Mouse (Mus musculus): Measurements from ENCODE around the gene Sh3rf3. TPM values are rescaled to one million over a fixed set of nuclear protein-coding genes. Genes with fewer than 3 reads are reported as not detected.

Sh3rf3 gene
- polyA plus RNA-seq, 1 experiment, result 1.5 TPM

DNA sequence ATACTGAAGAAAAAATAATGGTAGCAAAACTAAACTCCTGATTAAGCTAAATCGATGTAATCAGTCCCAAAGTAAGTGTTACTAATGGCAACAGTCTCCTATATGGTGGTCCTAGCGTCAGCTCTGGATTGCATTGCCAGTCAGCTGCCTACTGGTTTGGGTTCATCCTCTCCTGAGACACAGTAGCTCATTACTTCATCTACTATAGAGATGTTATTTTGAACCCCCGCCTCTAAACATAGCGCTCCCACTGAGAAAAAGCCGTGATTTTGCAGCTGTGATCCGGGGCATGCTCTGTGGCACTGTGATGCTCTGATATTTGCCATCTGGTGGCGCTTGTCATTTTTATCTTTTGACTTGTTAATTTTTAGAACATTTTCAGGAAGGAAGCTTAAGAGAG lies 198.3 kb downstream of the Sh3rf3 start:
- Histone ChIP-seq H3K36me3 (ENCODE audit: control insufficient read depth, insufficient read depth, low read length) (no peaks in the 10 kb centered on the region), H3K27me3 (ENCODE audit: control insufficient read depth, insufficient read depth, low read length) (no peaks in the 10 kb centered on the region), H3K27ac (ENCODE audit: insufficient read depth, low read length) (no peak overlapping the region), H3K4me3 (ENCODE audit: extremely low read depth, insufficient read depth, insufficient read length) (no peak overlapping the region), H3K4me1 (ENCODE audit: control insufficient read depth, insufficient read depth, insufficient read length) (no peaks in the 10 kb centered on the region)
- no peak for TF ChIP-seq POLR2A (IDR thresholded peaks at IDR 0.05; ENCODE audit: low read depth, low read length)
- TF ChIP-seq CTCF (IDR thresholded peaks at IDR 0.05; ENCODE audit: extremely low read depth, insufficient read depth, insufficient read length, insufficient replicate concordance), result no peak
- DNase-seq (ENCODE audit: low read depth in 1 of 2, low spot score in 2 of 2), result no peak
- 84% methylated on average over 7 of the region's 7 CpGs for WGBS

DNA sequence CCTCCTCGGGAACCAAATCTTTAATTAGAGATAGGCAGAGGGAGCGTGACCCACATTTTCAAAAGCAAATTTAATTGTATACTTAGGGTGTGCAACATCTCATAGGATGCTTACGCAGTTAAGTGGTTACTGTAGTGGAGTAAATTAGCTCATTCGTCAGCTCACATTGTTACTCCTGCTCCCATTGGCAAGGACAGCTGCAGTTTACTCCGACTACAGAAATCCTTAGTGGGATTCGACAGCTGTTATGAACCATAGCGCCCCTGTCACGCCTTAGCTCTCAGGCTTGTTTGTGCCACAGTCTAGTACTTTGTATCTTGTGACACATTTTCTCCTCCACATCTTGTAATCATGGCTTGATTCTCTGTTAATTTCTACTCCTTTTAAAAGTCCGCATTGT lies 200.5 kb downstream of the Sh3rf3 start:
- Histone ChIP-seq H3K4me1 (ENCODE audit: control insufficient read depth, insufficient read depth, insufficient read length) (no peaks in the 10 kb centered on the region), H3K36me3 (ENCODE audit: control insufficient read depth, insufficient read depth, low read length) (no peaks in the 10 kb centered on the region), H3K27ac (ENCODE audit: insufficient read depth, low read length) (no peak overlapping the region), H3K4me3 (ENCODE audit: extremely low read depth, insufficient read depth, insufficient read length) (no peak overlapping the region), H3K27me3 (ENCODE audit: control insufficient read depth, insufficient read depth, low read length) (no peaks in the 10 kb centered on the region)
- no peak for DNase-seq (ENCODE audit: low read depth in 1 of 2, low spot score in 2 of 2)
- WGBS, result 92% methylated on average over 9 of the region's 9 CpGs
- TF ChIP-seq POLR2A (IDR thresholded peaks at IDR 0.05; ENCODE audit: low read depth, low read length), result no peak
- no peak for TF ChIP-seq CTCF (IDR thresholded peaks at IDR 0.05; ENCODE audit: extremely low read depth, insufficient read depth, insufficient read length, insufficient replicate concordance)

- no peak for DNase-seq (ENCODE audit: low read depth in 1 of 2, low spot score in 2 of 2)
- H3K27ac ChIP-seq (ENCODE audit: insufficient read depth, low read length), result no peak overlapping the region
- no peaks in the 10 kb centered on the region for H3K4me1 ChIP-seq (ENCODE audit: control insufficient read depth, insufficient read depth, insufficient read length)
- 66% methylated on average over 3 of the region's 3 CpGs for WGBS
- no peak overlapping the region for H3K4me3 ChIP-seq (ENCODE audit: extremely low read depth, insufficient read depth, insufficient read length)
- no peaks in the 10 kb centered on the region for H3K27me3 ChIP-seq (ENCODE audit: control insufficient read depth, insufficient read depth, low read length)
- TF ChIP-seq POLR2A (IDR thresholded peaks at IDR 0.05; ENCODE audit: low read depth, low read length) (no peak), CTCF (IDR thresholded peaks at IDR 0.05; ENCODE audit: extremely low read depth, insufficient read depth, insufficient read length, insufficient replicate concordance) (no peak)
- no peaks in the 10 kb centered on the region for H3K36me3 ChIP-seq (ENCODE audit: control insufficient read depth, insufficient read depth, low read length)
Measured at GRCm38 (mm10) chr10:59019302-59019973, 206.3 kb downstream of the Sh3rf3 start.

- no peak for DNase-seq (ENCODE audit: low read depth in 1 of 2, low spot score in 2 of 2)
- Histone ChIP-seq H3K4me1 (ENCODE audit: control insufficient read depth, insufficient read depth, insufficient read length) (no peaks in the 10 kb centered on the region), H3K36me3 (ENCODE audit: control insufficient read depth, insufficient read depth, low read length) (no peaks in the 10 kb centered on the region), H3K27ac (ENCODE audit: insufficient read depth, low read length) (no peak overlapping the region), H3K4me3 (ENCODE audit: extremely low read depth, insufficient read depth, insufficient read length) (no peak overlapping the region), H3K27me3 (ENCODE audit: control insufficient read depth, insufficient read depth, low read length) (no peaks in the 10 kb centered on the region)
- no peak for TF ChIP-seq POLR2A (IDR thresholded peaks at IDR 0.05; ENCODE audit: low read depth, low read length)
- TF ChIP-seq CTCF (IDR thresholded peaks at IDR 0.05; ENCODE audit: extremely low read depth, insufficient read depth, insufficient read length, insufficient replicate concordance), result no peak
- WGBS, result 85% methylated on average over 4 of the region's 4 CpGs
Measured at GRCm38 (mm10) chr10:59050434-59050833, 237.3 kb downstream of the Sh3rf3 start.

DNA sequence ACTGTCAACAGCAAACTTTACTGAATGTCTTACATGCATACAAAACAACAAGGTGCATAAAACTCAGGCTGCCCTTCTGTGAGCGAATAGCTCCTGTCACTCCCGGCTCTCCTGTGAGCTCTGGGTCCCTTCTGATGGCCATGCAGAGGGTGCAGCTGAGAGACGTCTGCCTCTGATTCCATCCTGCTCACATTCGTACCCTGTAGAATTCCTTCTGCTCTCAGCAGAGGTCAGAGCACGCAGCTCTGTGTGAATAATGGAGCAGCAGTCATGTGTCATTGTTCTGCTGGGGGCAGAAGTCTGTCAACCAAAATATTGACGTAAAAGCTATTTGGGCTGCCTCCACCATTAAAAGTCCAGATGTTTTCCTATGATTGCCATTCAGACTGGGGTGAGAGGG lies 243.1 kb downstream of the Sh3rf3 start:
- 70% methylated on average over 6 of the region's 6 CpGs for WGBS
- Histone ChIP-seq H3K4me3 (ENCODE audit: extremely low read depth, insufficient read depth, insufficient read length) (no peak overlapping the region), H3K36me3 (ENCODE audit: control insufficient read depth, insufficient read depth, low read length) (no peaks in the 10 kb centered on the region), H3K27ac (ENCODE audit: insufficient read depth, low read length) (no peak overlapping the region), H3K27me3 (ENCODE audit: control insufficient read depth, insufficient read depth, low read length) (no peaks in the 10 kb centered on the region), H3K4me1 (ENCODE audit: control insufficient read depth, insufficient read depth, insufficient read length) (no peaks in the 10 kb centered on the region)
- no peak for DNase-seq (ENCODE audit: low read depth in 1 of 2, low spot score in 2 of 2)
- no peak for TF ChIP-seq CTCF (IDR thresholded peaks at IDR 0.05; ENCODE audit: extremely low read depth, insufficient read depth, insufficient read length, insufficient replicate concordance)
- TF ChIP-seq POLR2A (IDR thresholded peaks at IDR 0.05; ENCODE audit: low read depth, low read length), result no peak

DNA sequence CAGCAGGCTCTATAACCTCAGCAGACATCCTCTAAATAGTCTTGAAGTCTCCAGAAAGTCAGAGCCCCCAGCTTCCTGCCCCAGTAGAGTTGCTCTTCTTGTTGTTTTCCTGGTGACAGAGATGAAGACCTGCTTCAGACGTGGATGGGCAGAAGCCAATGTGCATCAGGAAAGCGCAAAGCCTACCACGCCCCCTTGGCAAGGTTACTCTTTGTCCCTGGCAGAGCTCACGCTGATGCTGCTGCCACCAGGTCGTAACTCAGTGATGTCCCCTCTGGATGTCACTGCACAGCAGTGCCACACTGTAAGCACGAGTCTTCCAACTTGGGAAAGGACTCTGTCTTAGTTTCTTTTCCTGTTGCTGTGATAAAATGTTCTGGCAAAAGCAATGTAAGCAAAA lies 253.6 kb downstream of the Sh3rf3 start:
- H3K27ac ChIP-seq (ENCODE audit: insufficient read depth, low read length), result no peak overlapping the region
- no peak for DNase-seq (ENCODE audit: low read depth in 1 of 2, low spot score in 2 of 2)
- H3K36me3 ChIP-seq (ENCODE audit: control insufficient read depth, insufficient read depth, low read length), result no peaks in the 10 kb centered on the region
- H3K27me3 ChIP-seq (ENCODE audit: control insufficient read depth, insufficient read depth, low read length), result no peaks in the 10 kb centered on the region
- no peak overlapping the region for H3K4me3 ChIP-seq (ENCODE audit: extremely low read depth, insufficient read depth, insufficient read length)
- no peaks in the 10 kb centered on the region for H3K4me1 ChIP-seq (ENCODE audit: control insufficient read depth, insufficient read depth, insufficient read length)
- TF ChIP-seq POLR2A (IDR thresholded peaks at IDR 0.05; ENCODE audit: low read depth, low read length) (no peak), CTCF (IDR thresholded peaks at IDR 0.05; ENCODE audit: extremely low read depth, insufficient read depth, insufficient read length, insufficient replicate concordance) (no peak)
- WGBS, result 76% methylated on average over 6 of the region's 6 CpGs

DNA sequence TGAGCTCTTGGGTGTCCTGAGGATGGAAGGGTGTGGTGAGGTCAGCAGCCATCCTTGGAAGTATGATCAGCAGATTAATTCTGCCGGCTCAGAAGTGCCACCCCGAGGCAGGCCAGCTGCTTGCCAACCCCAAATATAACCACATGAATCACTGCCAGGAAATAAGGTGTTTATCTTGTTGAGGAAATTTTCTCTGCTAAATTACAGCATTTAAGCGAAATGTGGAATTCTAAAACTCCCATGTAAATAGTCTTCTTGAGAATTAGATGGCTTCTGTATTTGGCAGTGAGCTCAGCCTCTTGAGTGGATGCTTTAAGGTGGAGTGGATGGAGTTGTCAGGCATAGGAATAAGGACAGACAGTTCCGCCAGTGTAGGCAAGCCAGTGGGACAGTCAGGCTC lies 259.7 kb downstream of the Sh3rf3 start:
- H3K27me3 ChIP-seq (ENCODE audit: control insufficient read depth, insufficient read depth, low read length), result no peaks in the 10 kb centered on the region

More for the DNA sequence above, 259.7 kb downstream of the Sh3rf3 start:
- no peak overlapping the region for H3K27ac ChIP-seq (ENCODE audit: insufficient read depth, low read length)
- no peak for DNase-seq (ENCODE audit: low read depth in 1 of 2, low spot score in 2 of 2)
- H3K4me3 ChIP-seq (ENCODE audit: extremely low read depth, insufficient read depth, insufficient read length), result no peak overlapping the region
- no peaks in the 10 kb centered on the region for H3K36me3 ChIP-seq (ENCODE audit: control insufficient read depth, insufficient read depth, low read length)
- WGBS, result 38% methylated on average over 4 of the region's 4 CpGs
- TF ChIP-seq CTCF (IDR thresholded peaks at IDR 0.05; ENCODE audit: extremely low read depth, insufficient read depth, insufficient read length, insufficient replicate concordance), result no peak
- no peak for TF ChIP-seq POLR2A (IDR thresholded peaks at IDR 0.05; ENCODE audit: low read depth, low read length)
- no peaks in the 10 kb centered on the region for H3K4me1 ChIP-seq (ENCODE audit: control insufficient read depth, insufficient read depth, insufficient read length)

Data from spleen, adult 2 months (tissue).